Mouse (Mus musculus) small intestine, adult 2 months (tissue): ENCODE measurements around the gene Cdca7.

Experiments used
- CTCF ChIP-seq: fragments of 200-500 bp; IDR thresholded peaks from 2 replicates; pipeline ENCODE4 v1.5.1; 2012; ENCODE audit warnings: low read depth, mild to moderate bottlenecking, control low read depth, inconsistent platforms, low read length, moderate library complexity, mixed read lengths; ENCODE audit not compliant: insufficient replicate concordance, insufficient read length; ENCODE audit errors: extremely low read depth
- POLR2A ChIP-seq: fragments of 200-500 bp; IDR thresholded peaks from 2 replicates; pipeline ENCODE4 v1.6.1; 2012; ENCODE audit warnings: low read depth, mild to moderate bottlenecking, control low read depth, inconsistent platforms, low read length, moderate library complexity

DNA sequence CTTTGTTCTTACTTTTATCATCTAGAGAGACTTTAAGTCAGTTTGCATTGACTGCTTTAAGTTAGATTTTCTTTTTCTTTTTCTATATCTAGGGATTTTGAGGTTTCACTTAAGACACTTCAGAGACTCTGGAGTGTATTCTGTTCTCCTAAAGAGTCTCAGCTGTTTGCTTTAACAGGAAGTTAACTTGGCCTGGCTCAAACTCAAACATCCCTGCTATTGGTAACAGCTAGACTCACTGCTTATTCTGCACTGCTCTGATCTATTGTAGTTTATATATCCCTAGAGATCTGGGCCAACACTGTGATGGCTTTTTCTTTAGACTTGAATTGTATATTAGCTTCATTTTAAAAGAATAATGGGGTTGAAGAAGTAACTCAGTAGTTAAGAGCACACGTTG is 8.4 kb upstream of the Cdca7 start:
- TF ChIP-seq CTCF: no peak
- TF ChIP-seq POLR2A: no peak
